ENCODE assay signal across 13 mouse cellular contexts in the genomic region with DNA sequence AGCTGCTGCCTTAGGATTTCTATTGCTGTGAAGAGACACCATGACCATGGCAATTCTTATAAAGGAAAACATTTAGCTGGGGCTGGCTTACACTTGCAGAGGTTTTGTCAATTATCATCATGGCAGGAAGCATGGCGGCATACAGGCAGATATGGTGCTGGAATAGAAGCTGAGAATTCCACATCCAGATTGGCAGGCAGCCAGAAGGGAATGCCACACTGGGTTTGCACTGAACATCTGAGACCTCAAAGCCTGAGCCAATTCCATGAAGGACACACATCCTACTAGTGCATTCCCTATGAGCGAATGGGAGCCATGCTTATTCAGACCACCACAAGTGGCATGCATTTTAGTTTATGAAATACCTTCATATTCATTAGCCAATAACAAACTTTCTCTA.
"Had no signal": no experiment of that assay in that cellular context is flagged by ENCODE, and none has a peak within 500 bp of the region (broad histone marks: within the 10 kb centered on the region; RNA-seq: fewer than 3 reads in every experiment).

No protein-coding gene starts in this region.

- DNase-seq: lung, adult 18-20 months; lung, embryonic 14.5 days; lung, postnatal 10 days; lung, postnatal 4 days; midbrain, embryonic 14.5 days; retina, postnatal 1 day; right cerebral cortex, adult 18-20 months; right cerebral cortex, postnatal 25 days; right cerebral cortex, postnatal 4 days; spleen, adult 18-20 months; thymus, adult 18-20 months; thymus, postnatal 14 days; thymus, postnatal 36 days had no signal
